Mouse (Mus musculus) forebrain, postnatal 0 days (tissue): ENCODE measurements around the gene Apaf1. TPM values are rescaled to one million over a fixed set of nuclear protein-coding genes. Genes with fewer than 3 reads are reported as not detected.
A peak's percentile ranks its signal among the peaks of the same experiment; 100 is the strongest.

ENCODE experiments used
- ATAC-seq: fragments of 200-750 bp; cut with Nextera tagmentation; 2 replicates; pipeline ENCODE4 v1.8.0; 2017; ENCODE audit warnings: mild to moderate bottlenecking, moderate library complexity
- DNase-seq: peaks from one replicate; pipeline ENCODE4 v3.0.0-alpha.2; 2015
- H3K27ac ChIP-seq: fragments of 300-500 bp; sonication (generic); 2 replicates; pipeline ENCODE4 v1.5.1; 2014; ENCODE audit warnings: low read depth, mild to moderate bottlenecking, antibody characterized with exemption, low read length, moderate library complexity, mixed read lengths
- H3K27me3 ChIP-seq: fragments of 300-500 bp; sonication (generic); 2 replicates; pipeline ENCODE4 v1.6.1; 2014; ENCODE audit warnings: mild to moderate bottlenecking, low read length, mixed read lengths; ENCODE audit not compliant: insufficient read depth
- H3K36me3 ChIP-seq: fragments of 300-500 bp; sonication (generic); 2 replicates; pipeline ENCODE4 v1.6.1; 2014; ENCODE audit warnings: mild to moderate bottlenecking, moderate library complexity; ENCODE audit not compliant: insufficient read depth
- H3K4me1 ChIP-seq: fragments of 300-500 bp; sonication (generic); 2 replicates; pipeline ENCODE4 v1.6.1; 2014; ENCODE audit warnings: antibody characterized with exemption; ENCODE audit not compliant: insufficient read depth
- H3K4me2 ChIP-seq: fragments of 300-500 bp; sonication (generic); 2 replicates; pipeline ENCODE4 v1.6.1; 2014; ENCODE audit warnings: low read depth, mild to moderate bottlenecking, moderate library complexity
- H3K4me3 ChIP-seq: fragments of 300-500 bp; sonication (generic); 2 replicates; pipeline ENCODE4 v1.5.1; 2014; ENCODE audit warnings: low read depth, low read length, mixed read lengths
- H3K9ac ChIP-seq: fragments of 300-500 bp; sonication (generic); 2 replicates; pipeline ENCODE4 v1.6.1; 2014; ENCODE audit warnings: mild to moderate bottlenecking
- H3K9me3 ChIP-seq: fragments of 300-500 bp; sonication (generic); 2 replicates; pipeline ENCODE4 v1.6.1; 2016; ENCODE audit warnings: low read length
- CTCF ChIP-seq: sonication (generic); IDR thresholded peaks from 2 replicates; pipeline ENCODE4 v1.5.1; 2016; ENCODE audit warnings: antibody characterized with exemption, control low read depth, low read depth
- WGBS: fragments of 180-500 bp; shearing (Covaris S2); extraction: QIAGEN DNeasy Blood & Tissue Kit; methylation state at CpG from one replicate; pipeline ENCODE4 v1.1.7; 2014; 5-methylcytosine and 5-hydroxymethylcytosine counted together
- polyA plus RNA-seq: library from polyadenylated mRNA; unstranded; fragments of >200 nt; fragmentation: Nextera tagmentation; extraction: Ambion mirVana; gene quantifications from 2 replicates; pipeline ENCODE4 v1.2.1, GENCODE M21; 2015
- total RNA-seq: library from RNA; depleted of rRNA; stranded (reverse); fragments of >200 nt; gene quantifications from 2 replicates; pipeline ENCODE4 v1.2.3, GENCODE M21; 2014

Apaf1 gene
- total and polyA plus RNA-seq, 2 experiments from 2014 or later: 16.7 to 45.7 TPM

GRCm38 (mm10) chr10:90992237-90992636 lies 90.3 kb downstream of the Apaf1 start:
- Histone ChIP-seq H3K27me3 (no peaks in the 10 kb centered on the region), H3K4me3 (no peak overlapping the region), H3K4me2 (no peak overlapping the region), H3K27ac (no peak overlapping the region), H3K9me3 (no peaks in the 10 kb centered on the region), H3K9ac (no peak overlapping the region), H3K4me1 (no peaks in the 10 kb centered on the region), H3K36me3 (peaks cover 24% of the 10 kb centered on the region)
- TF ChIP-seq CTCF: no peak
- WGBS: 76% methylated on average over 6 of the region's 6 CpGs
- no peak for DNase-seq
- ATAC-seq: peak; percentile 43

- Histone ChIP-seq H3K9ac (no peak overlapping the region), H3K27ac (no peak overlapping the region), H3K4me2 (no peak overlapping the region), H3K9me3 (no peaks in the 10 kb centered on the region), H3K4me1 (no peaks in the 10 kb centered on the region), H3K4me3 (no peak overlapping the region), H3K27me3 (no peaks in the 10 kb centered on the region), H3K36me3 (peaks cover 14% of the 10 kb centered on the region)
- no peak for TF ChIP-seq CTCF
- no peak for DNase-seq
- no peak for ATAC-seq
- 93% methylated on average over 6 of the region's 6 CpGs for WGBS
Measured at GRCm38 (mm10) chr10:90990340-90990739, 92.2 kb downstream of the Apaf1 start.

- Histone ChIP-seq H3K36me3 (no peaks in the 10 kb centered on the region), H3K4me3 (no peak overlapping the region), H3K27me3 (no peaks in the 10 kb centered on the region), H3K27ac (0 out of 2 replicates have a peak overlapping the region, but pooled peaks have one; percentile 29), H3K4me2 (no peak overlapping the region), H3K9ac (no peak overlapping the region), H3K9me3 (no peaks in the 10 kb centered on the region), H3K4me1 (no peaks in the 10 kb centered on the region)
- peak; percentile 37 for DNase-seq
- no peak for TF ChIP-seq CTCF
- 66% methylated on average over 8 of the region's 8 CpGs for WGBS
- ATAC-seq: peak; percentile 63
Measured at GRCm38 (mm10) chr10:90983046-90983445, 99.5 kb downstream of the Apaf1 start.

- no peak overlapping the region for H3K4me2 ChIP-seq
- WGBS: 91% methylated on average over 4 of the region's 4 CpGs
- no peak for TF ChIP-seq CTCF
- ATAC-seq (no peak), DNase-seq (no peak)
- no peaks in the 10 kb centered on the region for H3K4me1 ChIP-seq
- H3K36me3 ChIP-seq: no peaks in the 10 kb centered on the region
- no peak overlapping the region for H3K27ac ChIP-seq
- no peak overlapping the region for H3K9ac ChIP-seq
- H3K4me3 ChIP-seq: no peak overlapping the region
- H3K27me3 ChIP-seq: no peaks in the 10 kb centered on the region
- H3K9me3 ChIP-seq: no peaks in the 10 kb centered on the region
Measured at GRCm38 (mm10) chr10:90981811-90982210, 100.8 kb downstream of the Apaf1 start.

- DNase-seq: no peak
- no peak for ATAC-seq
- Histone ChIP-seq H3K4me1 (peaks cover 3% of the 10 kb centered on the region), H3K4me2 (no peak overlapping the region), H3K27ac (no peak overlapping the region), H3K36me3 (no peaks in the 10 kb centered on the region), H3K9me3 (no peaks in the 10 kb centered on the region), H3K4me3 (no peak overlapping the region), H3K9ac (no peak overlapping the region), H3K27me3 (no peaks in the 10 kb centered on the region)
- 88% methylated on average over 6 of the region's 6 CpGs for WGBS
- TF ChIP-seq CTCF: no peak
Measured at GRCm38 (mm10) chr10:90974491-90974890, 108.1 kb downstream of the Apaf1 start.

- TF ChIP-seq CTCF: no peak
- Histone ChIP-seq H3K36me3 (no peaks in the 10 kb centered on the region), H3K9ac (no peak overlapping the region), H3K9me3 (no peaks in the 10 kb centered on the region), H3K27me3 (no peaks in the 10 kb centered on the region), H3K4me3 (no peak overlapping the region), H3K4me1 (peaks cover 7% of the 10 kb centered on the region), H3K27ac (no peak overlapping the region), H3K4me2 (no peak overlapping the region)
- no peak for ATAC-seq
- no peak for DNase-seq
- 80% methylated on average over 2 of the region's 2 CpGs for WGBS
Measured at GRCm38 (mm10) chr10:90974084-90974483, 108.5 kb downstream of the Apaf1 start.

GRCm38 (mm10) chr10:90970560-90970959 lies 112.0 kb downstream of the Apaf1 start:
- no peak for TF ChIP-seq CTCF

More at GRCm38 (mm10) chr10:90970560-90970959, 112.0 kb downstream of the Apaf1 start:
- peaks cover 3% of the 10 kb centered on the region; the same call in 1 of the 2 replicates for H3K36me3 ChIP-seq
- H3K4me1 ChIP-seq: peaks cover 12% of the 10 kb centered on the region
- H3K4me3 ChIP-seq: no peak overlapping the region
- WGBS: 54% methylated on average over 4 of the region's 4 CpGs
- no peak overlapping the region for H3K9ac ChIP-seq
- no peak for ATAC-seq
- H3K27ac ChIP-seq: no peak overlapping the region
- no peaks in the 10 kb centered on the region for H3K9me3 ChIP-seq
- DNase-seq: no peak
- no peaks in the 10 kb centered on the region for H3K27me3 ChIP-seq
- no peak overlapping the region for H3K4me2 ChIP-seq
